Mouse (Mus musculus) heart, adult 11 months (tissue): Measurements from ENCODE around the gene Sumf1.

ENCODE experiments used
- DNase-seq: peaks from one replicate; pipeline ENCODE4 v3.0.0; 2022

Sumf1 gene

GRCm38 (mm10) chr6:108145941-108146588 lies 39.3 kb downstream of the Sumf1 start:
- DNase-seq = peak; percentile 57

DNA sequence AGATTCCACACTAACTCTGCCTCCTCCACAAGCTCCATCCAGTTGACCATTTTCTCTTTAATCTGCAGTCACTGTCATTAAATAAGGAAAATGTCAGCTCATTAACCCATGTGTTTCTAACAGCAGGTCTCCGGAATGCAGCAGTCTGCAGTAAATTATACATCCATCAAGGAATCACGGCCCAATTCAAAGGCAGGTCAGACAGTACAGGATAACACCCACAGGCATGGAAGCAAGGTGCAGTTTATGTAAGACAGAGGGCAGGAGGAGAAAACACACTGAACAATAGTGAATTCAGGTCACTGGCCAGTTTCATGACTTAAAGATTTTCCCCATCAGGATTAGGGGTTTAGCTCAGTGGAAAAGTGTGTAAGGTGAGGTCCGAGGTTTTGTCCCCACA lies 40.1 kb downstream of the Sumf1 start:
- peak; percentile 37 for DNase-seq

- peak; percentile 61 for DNase-seq
These were observed 42.6 kb downstream of the Sumf1 start for GRCm38 (mm10) chr6:108142796-108143195.

GRCm38 (mm10) chr6:108140722-108141490 lies 44.5 kb downstream of the Sumf1 start:
- no peak for DNase-seq

DNA sequence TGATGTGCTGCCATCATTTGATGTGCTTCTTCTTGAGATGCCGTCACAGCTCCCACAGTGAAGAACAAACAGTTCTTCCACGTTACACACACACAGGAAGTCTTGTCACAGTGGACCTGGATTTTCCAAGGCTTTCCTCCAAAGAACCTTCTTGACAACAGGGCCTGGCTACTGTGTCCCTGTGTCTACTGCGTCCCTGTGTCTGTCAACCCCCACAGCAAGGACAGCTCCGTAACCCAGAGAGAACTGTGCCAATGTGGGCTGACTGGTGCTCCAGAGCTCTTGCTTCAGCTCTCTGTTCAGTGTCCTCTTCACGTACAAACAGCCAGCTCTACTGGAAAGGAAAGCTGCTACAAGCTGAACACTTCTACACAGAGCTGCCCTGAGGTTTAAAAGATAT lies 48.4 kb downstream of the Sumf1 start:
- no peak for DNase-seq

GRCm38 (mm10) chr6:108136286-108136685 lies 49.1 kb downstream of the Sumf1 start:
- no peak for DNase-seq

DNA sequence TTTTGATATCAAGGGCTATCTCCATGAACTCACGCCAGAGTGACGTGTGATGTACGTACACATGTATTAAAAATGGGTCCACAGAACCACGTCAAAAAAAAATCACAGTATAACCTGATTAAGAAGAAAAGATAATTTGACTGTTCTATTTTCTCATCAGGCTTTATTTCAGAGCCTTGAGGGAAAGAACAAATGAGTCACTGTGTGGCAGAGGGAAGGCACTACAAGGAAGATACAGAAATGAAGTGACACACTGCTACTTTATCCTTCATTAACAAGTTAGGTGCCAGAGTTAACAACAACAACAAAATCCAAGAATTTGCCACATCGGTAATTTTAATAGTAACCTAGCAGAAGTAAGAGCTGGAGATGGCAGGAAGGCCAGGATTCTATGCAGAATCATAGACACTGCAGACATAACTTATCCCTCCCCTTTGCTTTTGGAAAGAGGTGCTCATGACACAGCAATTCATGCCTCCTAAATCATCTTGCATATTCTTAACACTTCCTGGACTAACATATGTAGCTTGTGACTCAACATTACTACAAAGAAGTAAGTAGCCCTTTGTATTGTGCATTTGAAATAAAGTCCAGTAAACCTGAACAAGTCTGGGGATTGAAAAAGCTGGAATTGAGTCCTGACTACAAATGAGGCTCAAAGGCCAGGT lies 53.0 kb downstream of the Sumf1 start:
- no peak for DNase-seq

DNA sequence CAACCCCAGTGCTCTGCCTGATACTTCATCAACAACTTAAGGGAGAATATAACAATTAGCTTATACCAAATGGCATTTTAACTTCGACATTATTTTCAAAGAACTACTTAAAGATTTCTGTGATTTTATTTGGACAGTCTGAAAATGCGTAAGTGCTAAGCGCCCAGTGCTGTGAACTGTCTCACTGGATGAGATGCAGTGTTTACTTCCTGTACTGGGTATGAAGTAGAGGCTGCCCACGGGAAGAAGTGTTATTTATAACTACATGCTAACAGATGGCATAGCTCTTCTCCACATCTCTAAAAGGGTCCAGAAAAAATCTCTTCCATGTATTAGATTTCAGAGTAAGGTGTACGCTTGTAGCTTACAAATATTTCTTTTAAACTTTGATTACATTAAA lies 54.7 kb downstream of the Sumf1 start:
- DNase-seq = peak; percentile 51

- DNase-seq = peak; percentile 93
These were observed 58.8 kb downstream of the Sumf1 start for GRCm38 (mm10) chr6:108126631-108127030.

DNA sequence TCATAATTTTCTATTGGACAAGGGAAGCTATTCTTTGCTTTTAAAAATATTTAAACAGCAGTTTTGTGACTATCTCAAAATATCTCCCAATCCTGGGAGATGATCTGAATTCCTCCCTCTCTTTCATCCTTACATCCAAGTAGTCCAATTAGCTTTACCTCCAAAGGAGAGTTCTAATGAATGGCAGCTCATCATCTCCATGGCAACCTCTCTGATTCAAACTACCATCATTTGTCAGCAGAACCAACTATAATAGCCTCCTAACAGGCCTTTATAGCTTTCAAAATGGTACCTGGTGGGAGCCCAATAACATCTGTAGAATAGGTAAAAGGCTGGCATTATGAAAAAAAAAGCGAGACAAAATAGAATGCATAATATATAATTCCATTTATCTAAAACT lies 59.9 kb downstream of the Sumf1 start:
- DNase-seq = peak; percentile 21

GRCm38 (mm10) chr6:108117881-108118280 lies 67.5 kb downstream of the Sumf1 start:
- no peak for DNase-seq

DNA sequence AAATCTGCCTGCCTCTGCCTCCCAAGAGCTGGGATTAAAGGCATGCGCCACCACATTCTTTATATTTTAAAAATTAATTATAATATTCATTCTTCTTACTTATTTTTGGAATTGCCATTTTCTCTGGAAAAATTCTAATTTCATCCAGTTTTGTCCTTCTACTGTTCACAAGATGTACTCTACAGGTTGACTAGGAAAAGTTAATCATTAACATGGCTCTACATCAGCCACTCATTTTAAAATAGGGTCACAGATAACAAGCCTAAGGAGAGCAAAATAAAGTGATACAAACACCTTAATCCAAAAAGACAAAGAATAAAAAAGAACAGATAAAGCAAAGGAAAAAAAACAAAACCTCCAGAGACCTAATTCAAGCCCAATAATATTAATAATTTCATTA lies 70.4 kb downstream of the Sumf1 start:
- no peak for DNase-seq

- no peak for DNase-seq
These were observed 73.7 kb downstream of the Sumf1 start for GRCm38 (mm10) chr6:108111693-108112092.

DNA sequence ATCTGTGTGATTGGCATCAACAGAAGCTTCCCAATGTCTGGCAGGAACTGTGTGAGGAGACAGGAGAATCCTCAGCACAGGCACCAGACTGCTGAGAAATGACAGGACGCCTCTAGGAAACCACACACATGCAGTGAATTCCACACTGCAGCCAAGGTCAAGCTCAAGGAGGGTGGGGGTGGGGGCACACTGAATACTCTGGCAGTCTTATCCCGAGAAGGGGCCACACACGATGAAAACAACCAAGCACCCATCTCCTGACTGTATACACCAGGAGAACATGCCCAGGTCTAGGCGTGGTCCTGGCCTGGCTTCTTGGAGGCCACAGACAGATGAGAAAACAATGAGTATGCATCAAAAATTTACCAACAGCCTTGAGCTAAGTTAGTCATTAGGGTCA lies 75.0 kb downstream of the Sumf1 start:
- DNase-seq = peak; percentile 76

DNA sequence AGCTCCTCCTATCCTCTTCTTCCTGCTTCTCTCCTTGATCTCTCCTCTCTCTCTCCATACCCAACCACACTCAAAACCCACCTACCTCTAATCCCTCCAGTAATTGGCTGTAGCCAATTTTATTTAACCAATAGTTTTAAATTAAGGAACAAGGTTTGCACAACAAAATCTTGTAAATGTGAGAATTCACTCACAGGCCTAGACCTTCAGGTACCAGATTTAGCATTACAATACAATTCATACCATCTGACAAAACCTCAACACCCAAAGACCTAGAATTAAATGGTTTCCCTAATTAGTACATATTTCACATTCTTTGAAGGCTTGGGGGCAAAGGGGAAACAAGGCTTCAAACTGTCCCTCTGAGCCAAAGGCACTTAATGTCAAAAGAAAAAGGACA lies 78.0 kb downstream of the Sumf1 start:
- no peak for DNase-seq

DNA sequence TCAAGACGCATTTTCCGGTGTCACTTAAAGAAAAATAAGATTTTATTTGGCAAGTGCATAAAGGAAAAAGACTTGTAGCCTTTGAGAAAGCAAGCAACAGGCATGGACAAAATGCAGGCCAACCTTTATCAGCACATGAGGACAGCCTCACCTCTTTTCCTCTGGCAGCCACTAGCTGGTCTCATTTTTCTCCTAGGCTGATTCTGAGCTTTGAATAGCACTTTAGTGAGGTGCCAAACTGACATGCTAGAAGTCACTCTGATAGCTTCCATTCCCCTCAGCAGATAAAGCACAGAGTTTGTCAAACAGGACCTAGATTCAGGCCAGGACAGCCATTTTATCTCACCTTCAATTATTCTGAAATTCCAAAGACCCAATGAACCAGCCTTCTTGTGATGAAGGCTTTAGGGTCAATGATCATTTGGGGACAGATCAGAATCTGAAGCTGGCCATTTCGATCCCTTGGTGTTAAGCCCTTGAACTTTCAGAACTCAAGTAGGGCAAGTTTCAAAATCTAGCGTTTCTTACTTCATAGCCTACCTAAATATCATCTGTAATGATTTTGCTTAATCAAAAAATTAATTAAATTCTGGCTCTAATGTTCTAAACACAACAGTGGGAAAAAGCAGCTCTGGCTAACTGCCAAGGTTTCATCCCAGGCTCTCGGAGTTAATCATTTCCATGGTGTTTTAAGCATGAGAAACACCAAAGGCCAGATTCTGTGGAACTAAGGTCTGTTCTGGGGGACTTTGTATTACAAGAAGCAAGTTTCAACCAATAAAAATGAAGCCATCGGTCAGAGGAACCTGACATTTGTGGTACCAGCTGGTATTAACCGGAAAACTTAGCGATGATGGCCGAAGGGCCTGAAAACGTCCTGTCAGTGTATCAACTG lies 83.2 kb downstream of the Sumf1 start:
- peak; percentile 92 for DNase-seq

DNA sequence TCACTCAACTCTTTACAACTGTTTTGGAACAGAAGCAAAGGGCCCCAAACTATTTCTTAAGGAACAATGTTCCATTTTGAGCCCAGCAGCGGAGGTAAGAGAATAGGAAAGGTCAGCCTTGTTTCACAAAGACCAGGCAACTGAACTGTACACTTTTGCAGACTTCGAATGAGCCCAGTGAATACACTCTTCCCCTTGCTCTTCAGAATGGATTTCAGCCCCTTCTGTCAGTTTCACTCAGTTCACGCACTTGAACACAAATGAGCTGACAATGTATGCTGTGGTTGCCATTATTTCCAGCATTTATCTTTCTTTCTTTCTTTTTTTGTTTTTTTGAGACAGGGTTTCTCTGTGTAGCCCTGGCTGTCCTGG lies 86.5 kb downstream of the Sumf1 start:
- DNase-seq = no peak

DNA sequence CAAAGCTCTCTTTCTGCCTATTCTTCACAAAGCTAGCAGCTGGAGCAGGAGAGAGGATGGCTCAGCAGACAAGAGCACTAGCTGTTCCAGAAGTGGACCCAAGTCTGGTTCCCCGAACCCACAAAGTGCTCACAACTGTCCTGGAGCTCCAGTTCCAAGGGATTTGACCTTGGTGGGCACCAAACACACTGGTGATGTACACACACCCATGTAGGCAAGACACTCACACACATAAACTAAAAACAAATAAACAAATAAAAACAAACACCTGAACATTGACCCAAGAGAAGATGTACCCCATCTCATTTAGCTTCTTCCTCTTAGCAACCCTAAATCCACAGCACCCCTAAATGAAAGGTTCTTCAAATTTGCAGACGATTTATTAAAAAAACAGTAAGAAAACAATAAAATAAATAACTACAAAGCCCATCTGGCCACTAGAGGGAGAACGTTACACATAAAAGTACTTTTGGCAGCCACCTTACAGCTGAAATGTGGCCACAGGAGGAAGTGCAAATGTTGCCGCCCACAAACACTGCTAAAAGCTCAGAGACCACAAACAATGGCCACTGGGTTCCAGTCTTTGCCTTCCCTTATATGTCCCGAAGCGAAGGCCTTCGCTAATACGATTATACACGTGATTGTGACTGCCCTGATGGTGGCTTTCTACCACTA lies 87.1 kb downstream of the Sumf1 start:
- DNase-seq = peak; percentile 94

DNA sequence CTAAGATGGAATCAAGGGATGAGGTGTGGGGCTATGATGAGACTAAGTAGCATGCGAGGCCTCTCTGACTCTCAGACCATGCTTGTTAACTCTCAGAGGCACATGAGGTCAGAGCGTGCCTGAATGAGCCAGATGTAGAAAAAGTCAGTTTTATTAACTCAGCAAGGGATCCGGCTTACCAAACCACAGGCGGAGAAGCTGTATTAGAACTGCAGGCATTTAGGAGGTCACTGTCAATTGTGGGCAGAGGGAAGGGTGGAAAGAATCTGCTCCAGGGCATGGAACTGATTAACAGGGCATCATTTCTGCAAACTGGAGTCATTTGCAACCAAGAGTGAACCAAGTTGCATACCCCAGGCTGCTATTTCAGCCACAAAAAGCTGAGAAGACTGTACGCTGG lies 89.9 kb downstream of the Sumf1 start:
- no peak for DNase-seq

GRCm38 (mm10) chr6:108093449-108093848 lies 91.9 kb downstream of the Sumf1 start:
- no peak for DNase-seq

GRCm38 (mm10) chr6:108092646-108093045 lies 92.7 kb downstream of the Sumf1 start:
- no peak for DNase-seq

DNA sequence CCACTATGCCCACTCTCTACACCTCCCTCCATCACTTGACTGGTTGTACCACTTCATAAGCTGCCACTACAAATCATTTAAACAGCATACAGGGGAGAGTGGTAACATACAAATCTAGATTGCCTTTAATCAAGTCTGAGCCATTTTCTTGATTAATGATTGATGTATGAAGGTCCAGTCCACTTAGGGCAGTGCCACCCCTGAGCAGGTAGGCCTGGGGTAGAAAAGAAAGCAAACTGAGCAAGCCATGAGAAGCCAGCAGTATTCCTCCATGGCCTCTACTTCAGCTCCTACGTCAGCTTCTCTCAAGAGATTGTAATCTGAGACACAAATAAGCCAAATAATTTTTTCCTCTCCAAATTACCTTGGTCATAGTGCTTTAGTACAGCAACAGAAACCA lies 94.1 kb downstream of the Sumf1 start:
- DNase-seq = no peak

DNA sequence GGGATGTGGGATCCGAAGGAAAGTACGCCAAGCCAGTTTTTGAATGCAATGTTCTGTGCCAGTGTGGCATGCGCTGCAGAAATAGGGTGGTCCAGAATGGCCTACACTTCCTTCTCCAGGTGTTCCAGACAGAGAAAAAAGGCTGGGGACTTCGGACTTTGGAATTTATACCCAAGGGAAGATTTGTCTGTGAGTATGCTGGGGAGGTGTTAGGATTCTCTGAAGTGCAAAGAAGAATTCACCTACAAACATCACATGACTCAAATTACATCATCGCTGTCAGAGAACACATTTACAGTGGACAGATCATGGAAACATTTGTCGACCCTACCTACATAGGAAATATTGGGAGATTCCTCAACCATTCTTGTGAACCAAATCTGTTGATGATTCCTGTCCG lies 109.5 kb downstream of the Sumf1 start:
- DNase-seq = no peak
